Mouse (Mus musculus) macrophage (primary cell): ENCODE data around the gene Cage1. TPM values are rescaled to one million over a fixed set of nuclear protein-coding genes. Genes with fewer than 3 reads are reported as not detected.

Experiments used
- H3K27ac ChIP-seq: fragments of 350-480 bp; formaldehyde crosslinking; 2 replicates; pipeline ENCODE4 v1.9.0; 2021
- H3K36me3 ChIP-seq: fragments of 350-480 bp; formaldehyde crosslinking; 2 replicates; pipeline ENCODE4 v1.9.0; 2021; ENCODE audit errors: inconsistent target
- H3K4me3 ChIP-seq: fragments of 350-480 bp; formaldehyde crosslinking; 2 replicates; pipeline ENCODE4 v1.9.0; 2021; ENCODE audit errors: inconsistent target
- H3K79me2 ChIP-seq: fragments of 350-480 bp; formaldehyde crosslinking; 2 replicates; pipeline ENCODE4 v1.9.0; 2021; ENCODE audit errors: inconsistent target
- WGBS: methylation state at CpG from one replicate; pipeline ENCODE4 v1.1.7; 2026; ENCODE audit warnings: inconsistent platforms; ENCODE audit not compliant: missing documents; 5-methylcytosine and 5-hydroxymethylcytosine counted together
- polyA plus RNA-seq: library from polyadenylated mRNA; stranded (reverse); fragments of 250-400 nt; gene quantifications from 3 replicates; pipeline ENCODE4 v1.2.4, GENCODE M21; 2018; ENCODE audit warnings: inconsistent platforms

The Cage1 gene
- polyA plus RNA-seq, 1 experiment from 2014 or later, result 0.50 TPM

GRCm38 (mm10) chr13:38036343-38037043, 376 bp downstream of the Cage1 start, which contains the start of gene Riok1:
Gene Riok1 (plus strand): TSS chr13:38036995.
- H3K79me2 ChIP-seq, result peaks cover 36% of the 10 kb centered on the region
- H3K36me3 ChIP-seq, result peaks cover 10% of the 10 kb centered on the region
- H3K4me3 ChIP-seq, result peak within 1 kb of the TSS; percentile 98
- H3K27ac ChIP-seq, result peak within 1 kb of the TSS; percentile 57
- 7% methylated on average over 36 of the region's 37 CpGs for WGBS

- no peaks in the 10 kb centered on the region for H3K36me3 ChIP-seq
- H3K27ac ChIP-seq, result peak overlapping the region; percentile 37
- 51% methylated on average over 4 of the region's 4 CpGs for WGBS
- H3K4me3 ChIP-seq, result no peak overlapping the region
- no peaks in the 10 kb centered on the region for H3K79me2 ChIP-seq
These were observed 8.5 kb downstream of the Cage1 start for GRCm38 (mm10) chr13:38028407-38028806.

- H3K4me3 ChIP-seq, result no peak overlapping the region; the same call in 1 of the 2 replicates
- peak overlapping the region; percentile 37 for H3K27ac ChIP-seq
- WGBS, result 29% methylated on average over 6 of the region's 6 CpGs
These were observed 9.1 kb downstream of the Cage1 start for GRCm38 (mm10) chr13:38027618-38028248.

GRCm38 (mm10) chr13:38025874-38026273, 11.0 kb downstream of the Cage1 start:
- no peak overlapping the region for H3K4me3 ChIP-seq
- no peaks in the 10 kb centered on the region for H3K79me2 ChIP-seq
- H3K27ac ChIP-seq, result no peak overlapping the region
- no peaks in the 10 kb centered on the region for H3K36me3 ChIP-seq
- 88% methylated on average over 4 of the region's 4 CpGs for WGBS

More at GRCm38 (mm10) chr13:38027618-38028248, 9.1 kb downstream of the Cage1 start:
- Histone ChIP-seq H3K79me2 (no peaks in the 10 kb centered on the region), H3K36me3 (no peaks in the 10 kb centered on the region)

GRCm38 (mm10) chr13:38018791-38019190, 18.1 kb downstream of the Cage1 start:
- Histone ChIP-seq H3K36me3 (no peaks in the 10 kb centered on the region), H3K27ac (no peak overlapping the region), H3K79me2 (no peaks in the 10 kb centered on the region), H3K4me3 (no peak overlapping the region)
- WGBS, result 87% methylated on average over 3 of the region's 3 CpGs

- WGBS, result 92% methylated on average over 4 of the region's 4 CpGs
- H3K79me2 ChIP-seq, result no peaks in the 10 kb centered on the region
- H3K4me3 ChIP-seq, result no peak overlapping the region
- H3K27ac ChIP-seq, result no peak overlapping the region
- no peaks in the 10 kb centered on the region for H3K36me3 ChIP-seq
These were observed 21.3 kb downstream of the Cage1 start for GRCm38 (mm10) chr13:38015591-38015990.

GRCm38 (mm10) chr13:38012436-38012835, 24.4 kb downstream of the Cage1 start:
- H3K79me2 ChIP-seq, result no peaks in the 10 kb centered on the region
- no peak overlapping the region for H3K4me3 ChIP-seq
- no peaks in the 10 kb centered on the region for H3K36me3 ChIP-seq
- 95% methylated on average over 5 of the region's 5 CpGs for WGBS
- H3K27ac ChIP-seq, result no peak overlapping the region

- Histone ChIP-seq H3K27ac (peak overlapping the region; percentile 48), H3K79me2 (no peaks in the 10 kb centered on the region), H3K4me3 (no peak overlapping the region), H3K36me3 (no peaks in the 10 kb centered on the region)
- WGBS, result 10% methylated on average over 5 of the region's 5 CpGs
These were observed 26.4 kb downstream of the Cage1 start for GRCm38 (mm10) chr13:38010444-38010910.

GRCm38 (mm10) chr13:38009721-38010408, 27.0 kb downstream of the Cage1 start:
- Histone ChIP-seq H3K36me3 (no peaks in the 10 kb centered on the region), H3K4me3 (no peak overlapping the region), H3K27ac (peak overlapping the region; percentile 48), H3K79me2 (no peaks in the 10 kb centered on the region)
- 7% methylated on average over 4 of the region's 5 CpGs for WGBS

- Histone ChIP-seq H3K27ac (no peak overlapping the region), H3K4me3 (no peak overlapping the region), H3K79me2 (no peaks in the 10 kb centered on the region), H3K36me3 (no peaks in the 10 kb centered on the region)
- 100% methylated on average over 2 of the region's 2 CpGs for WGBS
These were observed 28.9 kb downstream of the Cage1 start for GRCm38 (mm10) chr13:38007972-38008371.

- 50% methylated on average over 1 of the region's 1 CpGs for WGBS
- H3K36me3 ChIP-seq, result no peaks in the 10 kb centered on the region
- H3K79me2 ChIP-seq, result no peaks in the 10 kb centered on the region
- no peak overlapping the region for H3K4me3 ChIP-seq
- no peak overlapping the region for H3K27ac ChIP-seq
These were observed 34.4 kb downstream of the Cage1 start for GRCm38 (mm10) chr13:38002461-38002860.

- 89% methylated on average over 3 of the region's 3 CpGs for WGBS
- no peak overlapping the region for H3K27ac ChIP-seq
- H3K36me3 ChIP-seq, result no peaks in the 10 kb centered on the region
These were observed 37.2 kb downstream of the Cage1 start for GRCm38 (mm10) chr13:37999713-38000112.

GRCm38 (mm10) chr13:37994405-37994749, 42.5 kb downstream of the Cage1 start:
- WGBS, result 13% methylated on average over 7 of the region's 7 CpGs
- peak overlapping the region; percentile 22; the same call in 1 of the 2 replicates for H3K4me3 ChIP-seq
- H3K79me2 ChIP-seq, result peaks cover 42% of the 10 kb centered on the region
- H3K27ac ChIP-seq, result no peak overlapping the region
- H3K36me3 ChIP-seq, result peaks cover 8% of the 10 kb centered on the region; the same call in 1 of the 2 replicates

More at GRCm38 (mm10) chr13:37999713-38000112, 37.2 kb downstream of the Cage1 start:
- Histone ChIP-seq H3K4me3 (no peak overlapping the region), H3K79me2 (no peaks in the 10 kb centered on the region)

GRCm38 (mm10) chr13:37993704-37994404, 43.0 kb downstream of the Cage1 start, which contains the start of gene Ssr1:
Gene Ssr1 (minus strand): TSS chr13:37994217.
- peaks cover 47% of the 10 kb centered on the region for H3K79me2 ChIP-seq
- peaks cover 14% of the 10 kb centered on the region for H3K36me3 ChIP-seq
- H3K27ac ChIP-seq, result peak within 1 kb of the TSS; percentile 39
- under 1% methylated on average over 73 of the region's 89 CpGs for WGBS
- peak within 1 kb of the TSS; percentile 71 for H3K4me3 ChIP-seq
